ENCODE assay signal across 26 mouse cellular contexts in the genomic region with DNA sequence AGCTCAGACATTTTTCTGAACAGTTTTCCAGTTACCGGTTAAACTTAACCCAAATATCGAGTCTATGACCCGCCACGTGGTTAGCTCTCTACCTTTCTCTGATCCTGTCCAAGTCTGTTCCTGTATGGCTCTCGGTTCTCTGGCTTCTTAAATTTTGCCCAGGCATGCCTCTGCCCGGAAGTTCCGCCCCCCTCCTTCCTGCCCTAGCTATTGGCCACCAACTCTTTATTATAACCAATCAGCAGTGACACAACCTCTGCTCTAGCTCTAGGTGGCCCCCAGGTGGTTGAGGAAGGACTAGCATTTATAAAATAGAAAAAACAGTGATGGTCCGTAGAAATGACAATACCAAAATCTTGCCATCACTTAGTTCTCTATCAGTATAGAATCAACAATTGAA. TPM values are rescaled to one million over a fixed set of nuclear protein-coding genes. Genes with fewer than 3 reads are reported as not detected.
DNase-seq lines count a peak whose midpoint lies in the region; ATAC-seq and TF ChIP-seq lines count a peak whose summit lies in the region.
"Had no signal": no experiment of that assay in that cellular context is flagged by ENCODE, and none has a peak within 500 bp of the region (broad histone marks: within the 10 kb centered on the region; RNA-seq: fewer than 3 reads in every experiment).

No protein-coding gene starts in this region.

- H3K4me3 ChIP-seq in liver, postnatal 0 days (ENCODE audit: low read depth, low read length): no peak overlapping the region
- no peak overlapping the region for H3K4me3 ChIP-seq in liver, embryonic 11.5 days (ENCODE audit: low read depth, low read length)
- no peak overlapping the region; the same call in 1 of the 2 replicates for H3K4me3 ChIP-seq in E14TG2a.4 (replicated peaks; ENCODE audit: low read length)
- H3K4me3 ChIP-seq: embryonic facial prominence, embryonic 15.5 days; heart, embryonic 15.5 days; limb, embryonic 12.5 days; liver, embryonic 15.5 days; midbrain, embryonic 13.5 days; stomach, embryonic 15.5 days had no signal

- TF ChIP-seq EP300 in liver, postnatal 0 days (IDR thresholded peaks at IDR 0.05; ENCODE audit: low read depth): no peak

- no peak for ATAC-seq in liver, postnatal 0 days
- ATAC-seq in liver, embryonic 11.5 days (replicated peaks; ENCODE audit: low FRiP score): no peak
- ATAC-seq: forebrain, embryonic 16.5 days; midbrain, embryonic 13.5 days had no signal

- no peaks in the 10 kb centered on the region for H3K36me3 ChIP-seq in liver, postnatal 0 days (replicated peaks; ENCODE audit: insufficient read depth, low read length)
- H3K36me3 ChIP-seq in liver, embryonic 11.5 days (ENCODE audit: control insufficient read depth, insufficient read depth, low read length): no peaks in the 10 kb centered on the region
- no peaks in the 10 kb centered on the region for H3K36me3 ChIP-seq in E14TG2a.4 (ENCODE audit: insufficient read depth, low read length)
- H3K36me3 ChIP-seq: embryonic facial prominence, embryonic 15.5 days; heart, embryonic 15.5 days; limb, embryonic 12.5 days; liver, embryonic 15.5 days; midbrain, embryonic 13.5 days; stomach, embryonic 15.5 days had no signal

- TF ChIP-seq CTCF in liver, postnatal 0 days (IDR thresholded peaks at IDR 0.05; ENCODE audit: low read depth): peak; percentile 28
- TF ChIP-seq CTCF in E14TG2a.4 (conservative IDR thresholded peaks at IDR 0.05; ENCODE audit: low read length): peak; percentile 35

- DNase-seq in liver, postnatal 0 days: no peak
- DNase-seq in liver, embryonic 11.5 days (ENCODE audit: low spot score): no peak
- DNase-seq in ZHBTc4 (ENCODE audit: low read depth, low spot score): peak; percentile 60
- no peak for DNase-seq in adrenal gland, postnatal 4 days (ENCODE audit: low spot score in 2 of 2)
- no peak for DNase-seq in ovary, adult 18-20 months (ENCODE audit: low spot score)
- DNase-seq in kidney, postnatal 25 days: no peak
- DNase-seq: adrenal gland, postnatal 10 days; cerebellum, adult 11-12 months; cerebellum, postnatal 14 days; embryo, embryonic 11 days; gastrocnemius, postnatal 36 days; heart, postnatal 4 days; kidney, adult 18-20 months; kidney, postnatal 36 days; layer of hippocampus, adult 9-11 months; lung, postnatal 10 days; retina, postnatal 1 day; thymus, postnatal 14 days had no signal

- H3K27ac ChIP-seq in liver, postnatal 0 days (ENCODE audit: low read depth): no peak overlapping the region
- H3K27ac ChIP-seq in liver, embryonic 11.5 days (ENCODE audit: low read depth, low read length): no peak overlapping the region
- H3K27ac ChIP-seq: embryonic facial prominence, embryonic 15.5 days; heart, embryonic 15.5 days; limb, embryonic 12.5 days; liver, embryonic 15.5 days; midbrain, embryonic 13.5 days; stomach, embryonic 15.5 days had no signal

- H3K4me1 ChIP-seq in liver, postnatal 0 days (ENCODE audit: insufficient read depth): no peaks in the 10 kb centered on the region
- H3K4me1 ChIP-seq in liver, embryonic 11.5 days (replicated peaks; ENCODE audit: control insufficient read depth, insufficient read depth, low read length): no peaks in the 10 kb centered on the region
- no peaks in the 10 kb centered on the region for H3K4me1 ChIP-seq in E14TG2a.4 (replicated peaks; ENCODE audit: low read depth, low read length)
- H3K4me1 ChIP-seq: embryonic facial prominence, embryonic 15.5 days; heart, embryonic 15.5 days; limb, embryonic 12.5 days; liver, embryonic 15.5 days; midbrain, embryonic 13.5 days; stomach, embryonic 15.5 days had no signal

- H3K9ac ChIP-seq in liver, postnatal 0 days (replicated peaks): no peak overlapping the region
- H3K9ac ChIP-seq in liver, embryonic 11.5 days (ENCODE audit: low read depth, low read length): no peak overlapping the region
- H3K9ac ChIP-seq: embryonic facial prominence, embryonic 15.5 days; heart, embryonic 15.5 days; limb, embryonic 12.5 days; liver, embryonic 15.5 days; midbrain, embryonic 13.5 days; stomach, embryonic 15.5 days had no signal

- 84% methylated on average over 8 of the region's 8 CpGs for WGBS in liver, postnatal 0 days (ENCODE audit: insufficient replicate concordance)
- 89% methylated on average over 8 of the region's 8 CpGs for WGBS in liver, embryonic 11.5 days

- H3K27me3 ChIP-seq in liver, postnatal 0 days (ENCODE audit: insufficient read depth, low read length): no peaks in the 10 kb centered on the region
- H3K27me3 ChIP-seq in liver, embryonic 11.5 days (replicated peaks; ENCODE audit: control insufficient read depth, insufficient read depth, low read length): no peaks in the 10 kb centered on the region
- no peaks in the 10 kb centered on the region for H3K27me3 ChIP-seq in E14TG2a.4 (ENCODE audit: insufficient read depth, low read length)
- H3K27me3 ChIP-seq: embryonic facial prominence, embryonic 15.5 days; heart, embryonic 15.5 days; limb, embryonic 12.5 days; liver, embryonic 15.5 days; midbrain, embryonic 13.5 days; stomach, embryonic 15.5 days had no signal

- no peak overlapping the region for H3K4me2 ChIP-seq in liver, postnatal 0 days (ENCODE audit: low read depth, low read length)
- H3K4me2 ChIP-seq in liver, embryonic 11.5 days: no peak overlapping the region
- H3K4me2 ChIP-seq: embryonic facial prominence, embryonic 15.5 days; heart, embryonic 15.5 days; limb, embryonic 12.5 days; liver, embryonic 15.5 days; midbrain, embryonic 13.5 days; stomach, embryonic 15.5 days had no signal

- no peaks in the 10 kb centered on the region for H3K9me3 ChIP-seq in liver, postnatal 0 days (ENCODE audit: low read length)
- H3K9me3 ChIP-seq in liver, embryonic 11.5 days (ENCODE audit: control insufficient read depth, low read length): no peaks in the 10 kb centered on the region
- peaks cover 7% of the 10 kb centered on the region for H3K9me3 ChIP-seq in E14TG2a.4 (ENCODE audit: low read length)
- H3K9me3 ChIP-seq: embryonic facial prominence, embryonic 15.5 days; heart, embryonic 15.5 days; limb, embryonic 12.5 days; liver, embryonic 15.5 days; midbrain, embryonic 13.5 days; stomach, embryonic 15.5 days had no signal

RNA-seq across cellular contexts. Expression of a gene that starts 40.4 kb away (rescaled TPM):
- 2.5 and 2.8 TPM in 2 replicates for polyA plus RNA-seq in liver, postnatal 0 days (2015; fragmentation: Nextera tagmentation; extraction: Ambion mirVana)
- polyA plus RNA-seq in liver, embryonic 11.5 days (2014; fragmentation: Nextera tagmentation; extraction: Ambion mirVana): 6.4 and 8.5 TPM in 2 replicates
- total RNA-seq in adrenal gland, postnatal 4 days (2021): 10 to 100 TPM; 30.5 to 31.6 TPM

RNA-seq across cellular contexts. Expression of a gene that starts 40.6 kb away (rescaled TPM):
- polyA plus RNA-seq in liver, postnatal 0 days (2015; fragmentation: Nextera tagmentation; extraction: Ambion mirVana): 2.9 and 3.0 TPM in 2 replicates
- polyA plus RNA-seq in liver, embryonic 11.5 days (2014; fragmentation: Nextera tagmentation; extraction: Ambion mirVana): 1.9 and 3.2 TPM in 2 replicates
- total RNA-seq in adrenal gland, postnatal 4 days (2021): 10 to 100 TPM; 14.9 to 15.2 TPM
